Mouse (Mus musculus) activated CD4-positive, CD25-positive, alpha-beta regulatory T cell (primary cell): ENCODE results near the gene Kcnq4. TPM values are rescaled to one million over a fixed set of nuclear protein-coding genes. Genes with fewer than 3 reads are reported as not detected.

Source experiments
- polyA plus RNA-seq, 2 experiments: library from polyadenylated mRNA; unstranded; fragments of 100-300 nt; shearing (Covaris generic); gene quantifications; one replicate each; pipeline ENCODE4 v1.2.1; 2017

Gene Kcnq4
- polyA plus RNA-seq = not detected

DNA sequence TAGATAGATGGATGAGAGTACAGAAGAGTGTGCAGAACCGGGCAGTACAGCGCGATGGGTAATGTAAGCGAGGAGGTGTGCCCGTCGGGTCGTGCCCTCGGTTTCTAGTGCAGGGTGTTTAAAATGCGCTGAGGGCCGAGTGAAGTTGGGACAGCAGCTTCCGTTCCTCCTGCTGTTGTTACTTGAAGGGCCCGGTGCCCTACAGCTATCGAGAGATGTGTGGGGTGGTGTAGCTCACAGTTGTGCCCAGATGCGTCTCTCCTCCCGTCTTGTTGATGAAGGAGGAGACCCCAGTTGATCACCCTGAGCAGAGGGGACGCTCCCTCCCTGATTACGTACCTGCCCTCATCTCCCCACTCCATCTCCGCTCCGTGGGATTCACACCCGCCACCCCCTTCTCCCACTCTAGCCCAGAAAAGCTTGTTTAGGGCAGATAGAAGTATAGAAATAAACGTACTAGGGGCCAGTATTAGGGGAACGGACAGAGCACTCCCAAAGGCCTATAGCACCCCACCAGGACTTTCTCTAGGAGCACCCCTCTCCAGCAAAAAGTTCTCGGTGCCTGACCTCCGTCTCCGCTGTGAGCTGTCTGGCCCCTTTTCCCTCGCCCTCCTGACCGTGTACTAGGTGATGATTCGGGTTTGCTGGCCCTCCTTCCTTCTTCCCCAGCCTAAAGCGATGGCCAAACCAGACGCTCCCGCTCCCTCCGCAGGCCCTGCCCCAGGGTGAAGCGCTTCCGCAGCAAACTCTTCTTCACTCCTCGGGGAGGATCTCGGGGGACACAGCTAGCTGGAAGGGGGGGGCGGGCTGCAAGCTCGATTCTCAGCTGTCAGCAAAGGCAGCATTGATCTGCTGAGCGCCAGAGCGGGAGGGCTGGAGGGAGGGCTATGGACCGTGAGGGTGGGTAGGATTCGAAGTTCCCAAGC, at the start of gene Kcnq4:
Kcnq4 (minus strand) TSS at position 672 of the 926 bp plus-strand sequence.

DNA sequence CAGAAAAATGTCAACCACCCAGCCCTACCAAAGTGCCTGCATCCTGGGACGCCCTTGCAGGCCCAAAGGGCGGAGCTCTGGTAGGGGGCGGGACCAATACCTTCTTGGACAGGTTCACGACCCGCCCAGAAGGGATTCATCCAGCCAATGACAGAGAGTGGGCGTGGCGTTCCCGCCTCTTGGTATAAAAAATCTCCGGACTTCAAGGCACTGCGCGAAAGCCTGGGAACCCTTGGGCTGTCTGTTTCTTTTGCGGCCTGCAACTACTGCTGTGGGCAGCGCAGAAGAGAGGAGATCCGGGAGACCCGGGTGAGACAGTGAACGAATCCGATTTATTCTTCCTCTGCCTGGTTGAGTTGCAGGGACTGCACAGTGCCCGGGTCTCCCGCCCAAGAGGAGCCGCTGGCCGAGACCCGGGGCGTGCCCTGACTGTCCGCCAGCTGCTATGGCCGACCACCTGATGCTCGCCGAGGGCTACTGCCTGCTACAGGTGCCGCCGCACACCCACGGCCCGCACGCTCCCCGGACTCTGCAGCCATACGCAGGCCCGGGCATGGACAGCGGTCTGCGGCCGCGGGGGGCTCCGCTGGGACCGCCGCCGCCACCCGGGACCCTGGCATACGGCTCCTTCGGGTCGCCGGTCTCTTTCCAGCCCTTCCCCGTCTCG, 81.9 kb downstream of the Kcnq4 start, which contains the start of gene Cited4:
Cited4 (plus strand) TSS at position 215 of the 667 bp plus-strand sequence.

Other genes starting within 250 kb of the Kcnq4 start
- not detected for gene Slfnl1, start 216.4 kb downstream of the Kcnq4 start, polyA plus RNA-seq
- gene Ctps, start 178.3 kb downstream of the Kcnq4 start, polyA plus RNA-seq = 10 to 100 TPM; 17.1 to 28.7 TPM
- gene Gm8439, start 159.9 kb downstream of the Kcnq4 start, polyA plus RNA-seq = not detected
- gene Cited4, start 82.0 kb downstream of the Kcnq4 start, polyA plus RNA-seq = 1 to 10 TPM; 1.4 to 1.6 TPM
- gene Nfyc, start 83.0 kb upstream of the Kcnq4 start, polyA plus RNA-seq = 100 to 1,000 TPM in 1 of 2 experiments, 10 to 100 TPM in 1; 80.4 to 107 TPM
- gene Rims3, start 106.2 kb upstream of the Kcnq4 start, polyA plus RNA-seq = 1 to 10 TPM in 1 of 2 experiments, under 1 TPM in 1; 0.35 to 2.8 TPM
- 10 to 100 TPM; 27.2 to 27.6 TPM for gene Exo5, start 176.4 kb upstream of the Kcnq4 start, polyA plus RNA-seq
- gene Zfp69, start 203.1 kb upstream of the Kcnq4 start, polyA plus RNA-seq = 1 to 10 TPM; 2.3 to 3.1 TPM